Mouse (Mus musculus) CD4-positive, CD25-positive, alpha-beta regulatory T cell, adult 2 months (primary cell): Measurements from ENCODE around the gene Mink1.
"Not testable (repeated sequence)": the region's sequence is repeated elsewhere in the genome, so short reads cannot be mapped to it uniquely, and the experiment has no call there.

Experiments used
- DNase-seq: peaks from one replicate; pipeline ENCODE4 v3.0.0-alpha.2; 2012; ENCODE audit warnings: low read depth, low spot score

Mink1 gene

DNA sequence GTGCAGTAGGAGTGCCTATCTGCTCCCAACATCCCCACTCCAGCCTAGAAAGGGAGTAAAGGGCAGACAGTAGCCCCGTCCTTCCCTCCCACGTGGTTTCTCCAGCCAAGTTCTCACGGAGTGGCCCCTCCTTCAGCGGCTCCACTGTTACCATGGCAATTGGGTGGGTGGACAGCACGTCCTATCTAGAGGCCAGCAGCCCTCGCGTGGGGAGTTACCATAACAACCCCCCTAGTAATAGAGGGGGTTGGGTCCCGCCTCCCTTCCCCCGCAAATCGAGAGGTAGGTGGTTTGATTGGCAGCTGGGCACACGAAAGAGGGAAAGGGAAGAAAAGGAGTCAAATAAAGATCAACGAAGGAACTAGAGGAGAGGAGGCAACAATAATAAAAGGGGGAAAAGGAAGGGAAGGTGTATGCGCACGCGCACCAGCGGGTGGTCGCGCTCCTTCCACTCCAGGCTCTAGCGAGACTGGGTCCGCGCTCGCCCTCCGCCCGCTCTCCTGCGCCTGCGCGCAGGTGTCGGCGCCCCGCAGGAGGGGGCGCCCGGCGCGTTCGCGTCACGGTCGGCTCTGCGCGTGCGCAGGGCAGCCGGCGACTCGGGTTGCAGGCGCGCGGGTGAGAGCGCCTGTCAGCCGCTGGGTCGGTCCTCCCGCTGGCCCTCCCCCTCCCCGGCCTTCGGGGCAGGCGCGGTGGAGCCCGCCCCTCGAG, at the start of gene Mink1:
Mink1 (plus strand) TSS at position 595 of the 708 bp plus-strand sequence.
- peak; percentile 94 for DNase-seq

- no peak for DNase-seq
These were observed 49.2 kb upstream of the Mink1 start for GRCm38 (mm10) chr11:70513520-70513919.

DNA sequence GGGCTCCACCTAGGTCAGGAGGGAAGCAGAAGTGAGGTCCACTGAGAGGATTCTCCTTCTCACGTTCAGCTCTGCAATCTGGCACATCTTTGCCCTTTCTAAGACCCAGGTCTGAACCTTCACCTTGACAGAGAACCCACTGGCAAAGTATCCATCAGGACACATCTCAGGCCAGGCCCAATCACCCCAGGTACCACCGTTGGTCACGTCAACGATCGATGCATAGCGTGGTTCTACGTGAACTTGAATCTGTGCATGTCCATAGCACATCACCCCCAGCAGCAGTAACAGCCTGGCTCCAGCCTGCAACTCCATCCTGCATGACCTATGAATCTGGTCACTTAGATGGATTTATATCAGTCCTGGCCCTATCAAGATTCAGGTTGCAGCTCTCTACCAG, 48.4 kb upstream of the Mink1 start, which contains the start of gene Vmo1:
Vmo1 (minus strand) TSS at position 329 of the 400 bp plus-strand sequence.
- DNase-seq, result no peak

DNA sequence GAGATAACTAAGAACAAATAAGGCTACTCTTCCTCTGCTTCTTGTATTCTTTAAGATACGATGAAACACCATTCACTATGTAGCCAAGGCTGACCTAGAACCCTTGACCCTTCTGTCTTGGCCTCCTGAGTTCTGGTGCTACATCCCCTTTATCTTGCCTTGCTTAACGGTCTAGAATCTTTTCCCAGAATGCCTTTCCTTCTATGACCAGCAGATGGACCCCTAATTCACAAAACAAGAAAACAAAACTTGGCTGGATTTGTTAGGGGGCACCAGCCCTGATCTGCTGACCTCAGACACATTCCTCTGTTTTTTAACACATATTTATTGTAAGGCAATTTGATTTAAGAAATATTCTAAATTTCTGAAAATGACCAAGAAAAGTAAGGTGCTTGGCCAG, 46.3 kb upstream of the Mink1 start:
- peak; percentile 73 for DNase-seq

GRCm38 (mm10) chr11:70518436-70518835, 44.2 kb upstream of the Mink1 start:
- no peak for DNase-seq

DNA sequence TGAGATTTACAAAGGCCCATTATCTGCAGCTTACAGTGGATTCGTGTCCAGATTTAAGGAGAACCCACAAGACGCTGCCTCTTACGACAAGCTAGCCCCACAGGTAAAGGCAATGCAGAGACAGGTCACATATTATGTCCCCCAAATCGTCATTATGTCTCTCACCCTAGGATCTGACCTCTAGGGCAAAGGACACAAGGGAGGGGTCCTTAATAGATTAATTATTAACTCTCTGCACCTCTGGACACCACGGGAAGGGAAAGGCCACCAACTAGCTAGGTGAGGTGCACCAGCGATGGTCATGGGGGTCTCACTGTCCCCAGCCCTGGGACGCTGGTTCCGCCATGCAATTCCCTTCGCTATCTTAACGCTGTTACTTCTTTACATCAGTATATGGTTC, 43.8 kb upstream of the Mink1 start, which contains the start of gene Gltpd2:
Gltpd2 (plus strand) TSS at position 274 of the 400 bp plus-strand sequence.
- DNase-seq, result no peak

- DNase-seq, result no peak
These were observed 42.4 kb upstream of the Mink1 start for GRCm38 (mm10) chr11:70520178-70520769.

GRCm38 (mm10) chr11:70523306-70523989, 39.2 kb upstream of the Mink1 start:
- DNase-seq, result not testable (repeated sequence)

DNA sequence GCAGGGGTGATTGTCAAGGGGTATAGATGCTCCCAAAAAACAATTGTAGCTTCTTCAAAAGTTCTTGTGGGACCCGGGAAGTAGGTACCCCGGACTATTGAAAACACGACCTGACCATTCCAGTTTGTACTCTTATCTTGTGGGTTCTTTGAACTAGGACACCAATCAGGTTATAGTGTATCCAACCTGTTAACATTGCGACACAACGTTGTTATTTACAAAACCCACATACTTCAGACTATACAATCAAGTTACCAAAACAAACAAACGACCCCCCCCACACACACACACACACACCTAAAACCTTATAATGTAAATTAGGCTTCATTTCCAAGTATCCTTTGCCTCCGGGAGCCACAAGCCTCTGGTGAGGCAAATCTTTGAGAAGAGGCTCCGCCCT, 37.9 kb upstream of the Mink1 start:
- no peak for DNase-seq

- peak; percentile 96 for DNase-seq
These were observed 37.5 kb upstream of the Mink1 start, which contains the start of gene Psmb6 for GRCm38 (mm10) chr11:70525184-70525678. TSS of gene Psmb6 (plus strand) at chr11:70525367.

GRCm38 (mm10) chr11:70525726-70526125, 37.0 kb upstream of the Mink1 start:
- no peak for DNase-seq

DNA sequence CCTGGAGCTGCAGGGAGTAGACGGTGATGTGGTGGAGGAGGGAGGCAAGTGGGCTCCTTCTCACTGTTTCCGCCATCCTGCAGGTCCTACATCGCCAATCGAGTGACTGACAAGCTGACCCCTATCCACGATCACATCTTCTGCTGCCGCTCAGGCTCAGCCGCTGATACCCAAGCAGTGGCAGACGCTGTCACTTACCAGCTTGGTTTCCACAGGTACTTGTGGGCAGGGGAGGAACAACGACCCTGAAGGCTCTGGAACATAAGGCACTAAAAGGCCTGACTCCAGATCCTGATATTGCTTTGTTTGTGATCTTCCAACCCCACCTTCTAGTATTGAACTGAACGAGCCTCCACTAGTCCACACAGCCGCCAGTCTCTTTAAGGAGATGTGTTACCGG, 36.5 kb upstream of the Mink1 start:
- DNase-seq, result no peak

DNA sequence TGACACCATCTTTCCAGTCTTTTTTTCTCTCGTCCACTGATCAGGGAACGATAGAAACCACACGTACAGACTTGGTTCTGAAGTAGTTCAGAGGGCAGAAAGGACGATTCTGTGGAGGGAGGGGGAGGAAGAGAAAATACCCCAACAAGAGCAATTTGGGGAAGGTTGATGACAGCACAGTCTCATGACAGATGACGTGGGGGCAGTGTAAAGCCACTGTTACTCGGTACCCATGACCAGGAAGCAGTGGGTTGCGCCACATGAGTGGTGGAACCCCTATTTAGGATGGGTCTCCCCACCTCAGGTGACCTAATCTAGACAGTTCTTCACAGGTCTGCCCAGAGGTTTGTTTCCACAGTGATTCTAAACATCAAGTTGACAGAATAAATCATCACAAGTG, 34.1 kb upstream of the Mink1 start:
- no peak for DNase-seq

DNA sequence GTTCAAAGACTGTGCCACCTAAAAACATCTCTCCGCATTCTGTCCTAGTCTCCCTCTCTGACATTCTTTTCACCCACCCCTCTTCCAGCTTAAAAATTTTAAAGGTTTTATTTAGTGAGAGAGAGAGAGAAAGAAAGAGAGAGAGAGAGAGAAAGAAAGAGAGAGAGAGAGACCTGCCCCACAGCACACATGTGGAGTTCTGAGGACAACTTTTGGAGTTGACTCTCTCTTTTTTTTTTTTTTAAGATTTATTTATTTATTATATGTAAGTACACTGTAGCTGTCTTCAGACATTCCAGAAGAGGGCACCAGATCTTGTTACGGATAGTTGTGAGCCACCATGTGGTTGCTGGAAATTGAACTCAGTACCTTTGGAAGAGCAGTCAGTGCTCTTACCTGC, 31.6 kb upstream of the Mink1 start:
- DNase-seq, result not testable (repeated sequence)

- no peak for DNase-seq
These were observed 29.8 kb upstream of the Mink1 start, which contains the start of gene Gm40193 for GRCm38 (mm10) chr11:70532839-70533238. TSS of gene Gm40193 (minus strand) at chr11:70532939.

GRCm38 (mm10) chr11:70539423-70539822, 23.3 kb upstream of the Mink1 start:
- DNase-seq, result no peak

GRCm38 (mm10) chr11:70539877-70540587, 22.6 kb upstream of the Mink1 start, which contains the start of gene Pld2:
TSS of gene Pld2 (plus strand) at chr11:70540064.
- DNase-seq, result peak; percentile 89

- no peak for DNase-seq
These were observed 21.8 kb upstream of the Mink1 start for GRCm38 (mm10) chr11:70540928-70541327.

GRCm38 (mm10) chr11:70541415-70541814, 21.3 kb upstream of the Mink1 start:
- DNase-seq, result no peak

- no peak for DNase-seq
These were observed 18.2 kb upstream of the Mink1 start for GRCm38 (mm10) chr11:70544496-70544895.

GRCm38 (mm10) chr11:70551526-70551925, 11.2 kb upstream of the Mink1 start:
- no peak for DNase-seq
